In genomic region chr2:150136435-150136897, GRCm38 (mm10) we compare ENCODE assay signal across 8 mouse cellular contexts. TPM values are rescaled to one million over a fixed set of nuclear protein-coding genes. Genes with fewer than 3 reads are reported as not detected.
DNase-seq lines count a peak whose midpoint lies in the region; ATAC-seq and TF ChIP-seq lines count a peak whose summit lies in the region.

Gene Zfp120, minus strand, starts transcription at chr2:150136708.

- POLR2A ChIA-PET in Patski (lab: Charles Lee), result no interaction called here

- H3K9ac ChIP-seq in hindbrain, embryonic 13.5 days, result peak within 1 kb of the TSS; percentile 82

- peak within 1 kb of the TSS; percentile 68 for H3K4me2 ChIP-seq in hindbrain, embryonic 13.5 days

- peak; percentile 62 for DNase-seq in Patski (ENCODE audit: low read depth, low spot score)
- DNase-seq in cerebellum, postnatal 14 days, result peak; percentile 85 to 87
- peak; percentile 80 to 84 for DNase-seq in frontal cortex, postnatal 14 days (ENCODE audit: low spot score in 2 of 2)
- peak; percentile 64 to 69 for DNase-seq in layer of hippocampus, postnatal 25 days (ENCODE audit: extremely low spot score in 1 of 2, low spot score in 1 of 2)
- DNase-seq in lung, postnatal 25 days (ENCODE audit: low spot score), result peak; percentile 92
- DNase-seq in retina, embryonic 14.5 days (ENCODE audit: low spot score), result peak; percentile 91
- DNase-seq in thymus, postnatal 4 days, result peak; percentile 78

- peaks cover 26% of the 10 kb centered on the region for H3K36me3 ChIP-seq in hindbrain, embryonic 13.5 days

- CTCF ChIA-PET in Patski (lab: Charles Lee), result no interaction called here

- H3K27ac ChIP-seq in hindbrain, embryonic 13.5 days, result peak within 1 kb of the TSS; percentile 78

- H3K27me3 ChIP-seq in Patski, result no peaks in the 10 kb centered on the region
- H3K27me3 ChIP-seq in hindbrain, embryonic 13.5 days, result no peaks in the 10 kb centered on the region

- WGBS in hindbrain, embryonic 13.5 days, result 0% methylated on average over 13 of the region's 13 CpGs

- ATAC-seq in Patski, result peak; percentile 100
- ATAC-seq in hindbrain, embryonic 13.5 days (ENCODE audit: low FRiP score), result peak; percentile 100

- peaks cover 13% of the 10 kb centered on the region for H3K4me1 ChIP-seq in hindbrain, embryonic 13.5 days (replicated peaks)

- H3K9me3 ChIP-seq in hindbrain, embryonic 13.5 days, result no peaks in the 10 kb centered on the region

- TF ChIP-seq CTCF in Patski (IDR thresholded peaks at IDR 0.05), result no peak

- in situ Hi-C loops in Patski (cut with MboI; ENCODE audit: low pct_unique_long_range_greater_than_20kb), result no loop called here

- H3K4me3 ChIP-seq in hindbrain, embryonic 13.5 days, result peak within 1 kb of the TSS; percentile 67

RNA-seq across cellular contexts. Expression of gene Zfp120, which starts in this region (rescaled TPM):
- polyA plus RNA-seq in Patski (2021), result 6.6 TPM
- 11.1 and 11.2 TPM in 2 replicates for polyA plus RNA-seq in hindbrain, embryonic 13.5 days (2015; fragmentation: Nextera tagmentation; extraction: Ambion mirVana)
- total RNA-seq in layer of hippocampus, postnatal 25 days (2021), result 10 to 100 TPM in 1 of 2 experiments, 1 to 10 TPM in 1; 9.9 to 10.8 TPM

Comparison
In these comparisons a context has a peak if more than half of its experiments do, and no peak if none do; other contexts are left out.
1. Peak in every context shown above with its lines: DNase-seq, ATAC-seq, H3K4me3 ChIP-seq and H3K27ac ChIP-seq.